Mouse (Mus musculus) myocyte (in vitro differentiated cells): ENCODE results near the gene Gm7347. TPM values are rescaled to one million over a fixed set of nuclear protein-coding genes. Genes with fewer than 3 reads are reported as not detected.
"Not testable (repeated sequence)": the region's sequence is repeated elsewhere in the genome, so short reads cannot be mapped to it uniquely, and the experiment has no call there.

Experiments
- H3K27me3 ChIP-seq: one replicate; pipeline ENCODE4 v1.6.1; 2011; ENCODE audit not compliant: control insufficient read depth, insufficient read depth, insufficient read length
- H3K36me3 ChIP-seq: one replicate; pipeline ENCODE4 v1.6.1; 2011; ENCODE audit not compliant: control insufficient read depth, insufficient read depth
- H3K4me2 ChIP-seq: one replicate; pipeline ENCODE4 v1.6.1; 2011; ENCODE audit warnings: low read depth, control low read depth
- H3K4me3 ChIP-seq: one replicate; pipeline ENCODE4 v1.5.1; 2011; ENCODE audit warnings: mild to moderate bottlenecking, control low read depth, moderate library complexity
- H3K79me2 ChIP-seq: one replicate; pipeline ENCODE4 v1.6.1; 2011; ENCODE audit not compliant: control insufficient read depth, insufficient read depth
- H3ac ChIP-seq: one replicate; pipeline ENCODE4 v1.6.1; 2011; ENCODE audit not compliant: control insufficient read depth, insufficient read length
- CEBPB ChIP-seq: IDR thresholded peaks from 2 replicates; pipeline ENCODE4 v1.6.1; 2011; ENCODE audit warnings: mild to moderate bottlenecking, moderate library complexity; ENCODE audit not compliant: poor library complexity, insufficient read depth, severe bottlenecking
- E2F4 ChIP-seq: IDR thresholded peaks from one replicate; pipeline ENCODE4 v1.6.1; 2011; ENCODE audit warnings: mild to moderate bottlenecking, control low read depth, moderate library complexity; ENCODE audit not compliant: insufficient read depth
- MAX ChIP-seq: IDR thresholded peaks from one replicate; pipeline ENCODE4 v1.6.1; 2011; ENCODE audit warnings: low read depth, mild to moderate bottlenecking, control low read depth
- MYOD1 ChIP-seq, 3 experiments: IDR thresholded peaks; one replicate each; pipeline ENCODE4 v1.6.1; 2011; ENCODE audit warnings: control low read depth in 2 of 3, low read depth in 2 of 3, mild to moderate bottlenecking in 2 of 3, moderate library complexity in 1 of 3; ENCODE audit not compliant: insufficient read length in 2 of 3, control insufficient read depth in 1 of 3
- MYOG ChIP-seq, 3 experiments: IDR thresholded peaks; one replicate each; pipeline ENCODE4 v1.6.1; 2011; ENCODE audit warnings: control low read depth in 2 of 3, low read depth in 2 of 3, mild to moderate bottlenecking in 2 of 3; ENCODE audit not compliant: insufficient read length in 2 of 3, control insufficient read depth in 1 of 3, insufficient read depth in 1 of 3
- POLR2A ChIP-seq: IDR thresholded peaks from one replicate; pipeline ENCODE4 v1.6.1; 2011; ENCODE audit warnings: low read depth, mild to moderate bottlenecking, control low read depth, moderate library complexity; ENCODE audit not compliant: insufficient read length
- POLR2AphosphoS2 ChIP-seq: IDR thresholded peaks from one replicate; pipeline ENCODE4 v1.6.1; 2011; ENCODE audit warnings: low read depth, control low read depth; ENCODE audit not compliant: insufficient read length
- REST ChIP-seq: IDR thresholded peaks from one replicate; pipeline ENCODE4 v1.6.1; 2011; ENCODE audit warnings: mild to moderate bottlenecking, control low read depth, moderate library complexity; ENCODE audit not compliant: insufficient read depth, insufficient read length
- SRF ChIP-seq: IDR thresholded peaks from one replicate; pipeline ENCODE4 v1.6.1; 2011; ENCODE audit warnings: low read depth; ENCODE audit not compliant: control insufficient read depth, insufficient read length
- TCF12 ChIP-seq: IDR thresholded peaks from one replicate; pipeline ENCODE4 v1.6.1; 2011; ENCODE audit warnings: mild to moderate bottlenecking, control low read depth; ENCODE audit not compliant: poor library complexity, insufficient read depth, severe bottlenecking
- TCF3 ChIP-seq: IDR thresholded peaks from one replicate; pipeline ENCODE4 v1.6.1; 2011; ENCODE audit warnings: low read depth, control low read depth; ENCODE audit not compliant: insufficient read length
- USF1 ChIP-seq: IDR thresholded peaks from one replicate; pipeline ENCODE4 v1.6.1; 2011; ENCODE audit warnings: low read depth, mild to moderate bottlenecking, control low read depth, moderate library complexity
- polyA plus RNA-seq: library from polyadenylated mRNA; unstranded; fragments of >200 nt; fragmentation: generic; extraction: Trizol; gene quantifications from one replicate; pipeline ENCODE4 v1.2.1, GENCODE M21; 2012; ENCODE audit warnings: missing spikeins

Gm7347 gene
- not detected for polyA plus RNA-seq

- H3K79me2 ChIP-seq = not testable (repeated sequence)
Measured at GRCm38 (mm10) chr5:26058481-26058880, at the start of gene Gm7347. Gm7347 (minus strand) TSS chr5:26058581.

GRCm38 (mm10) chr5:26105262-26105661 is 46.9 kb upstream of the Gm7347 start, which contains the start of gene 5031410I06Rik:
5031410I06Rik (minus strand) TSS chr5:26105362.
- not testable (repeated sequence) for H3K79me2 ChIP-seq, H3K36me3 ChIP-seq, H3K4me2 ChIP-seq, H3K27me3 ChIP-seq, H3ac ChIP-seq, H3K4me3 ChIP-seq

More at GRCm38 (mm10) chr5:26058481-26058880, at the start of gene Gm7347:
- not testable (repeated sequence) for H3K27me3 ChIP-seq, H3ac ChIP-seq, H3K4me2 ChIP-seq, H3K36me3 ChIP-seq, H3K4me3 ChIP-seq

GRCm38 (mm10) chr5:26089191-26089590 is 30.8 kb upstream of the Gm7347 start, which contains the start of gene Gm10471:
Gm10471 (minus strand) TSS chr5:26089291.
- H3K4me3 ChIP-seq, H3ac ChIP-seq, H3K27me3 ChIP-seq, H3K4me2 ChIP-seq, H3K79me2 ChIP-seq, H3K36me3 ChIP-seq: not testable (repeated sequence)

GRCm38 (mm10) chr5:26079023-26079422 is 20.6 kb upstream of the Gm7347 start:
- not testable (repeated sequence) for H3K4me3 ChIP-seq, H3K27me3 ChIP-seq, H3K4me2 ChIP-seq, H3ac ChIP-seq, H3K79me2 ChIP-seq, H3K36me3 ChIP-seq

GRCm38 (mm10) chr5:26070716-26071115 is 12.3 kb upstream of the Gm7347 start:
- Histone ChIP-seq H3K36me3 (no peaks in the 10 kb centered on the region), H3ac (no peak overlapping the region), H3K79me2 (no peaks in the 10 kb centered on the region), H3K27me3 (no peaks in the 10 kb centered on the region), H3K4me2 (no peak overlapping the region), H3K4me3 (no peak overlapping the region)
- no peak for TF ChIP-seq REST
- TF ChIP-seq POLR2A = no peak
- no peak for TF ChIP-seq MYOD1 (IDR thresholded peaks at IDR 0.05; ENCODE audit: control insufficient read depth in 1 of 3, insufficient read length in 2 of 3, low read depth in 2 of 3)
- TF ChIP-seq MYOG (IDR thresholded peaks at IDR 0.05; ENCODE audit: control insufficient read depth in 1 of 3, insufficient read depth in 1 of 3, insufficient read length in 2 of 3, low read depth in 2 of 3) = no peak
- no peak for TF ChIP-seq CEBPB
- TF ChIP-seq E2F4 = no peak
- TF ChIP-seq SRF = no peak
- no peak for TF ChIP-seq TCF12
- no peak for TF ChIP-seq TCF3
- no peak for TF ChIP-seq USF1
- TF ChIP-seq POLR2AphosphoS2 = no peak
- no peak for TF ChIP-seq MAX

- not testable (repeated sequence) for H3ac ChIP-seq, H3K27me3 ChIP-seq, H3K4me3 ChIP-seq, H3K79me2 ChIP-seq, H3K36me3 ChIP-seq, H3K4me2 ChIP-seq
Measured at GRCm38 (mm10) chr5:26039458-26039857, 18.9 kb downstream of the Gm7347 start, which contains the start of gene Speer4a. Speer4a (minus strand) TSS chr5:26039558.

GRCm38 (mm10) chr5:26022816-26023215 is 35.6 kb downstream of the Gm7347 start, which contains the start of gene Gm5862:
Gm5862 (minus strand) TSS chr5:26022916.
- H3K79me2 ChIP-seq, H3ac ChIP-seq, H3K36me3 ChIP-seq: not testable (repeated sequence)

GRCm38 (mm10) chr5:26007697-26008096 is 50.7 kb downstream of the Gm7347 start:
- H3K4me2 ChIP-seq, H3K79me2 ChIP-seq, H3K27me3 ChIP-seq, H3K36me3 ChIP-seq, H3ac ChIP-seq, H3K4me3 ChIP-seq: not testable (repeated sequence)

More at GRCm38 (mm10) chr5:26022816-26023215, 35.6 kb downstream of the Gm7347 start, which contains the start of gene Gm5862:
- not testable (repeated sequence) for H3K27me3 ChIP-seq, H3K4me2 ChIP-seq, H3K4me3 ChIP-seq

GRCm38 (mm10) chr5:26006937-26007695 is 51.3 kb downstream of the Gm7347 start:
- H3K79me2 ChIP-seq, H3K27me3 ChIP-seq, H3ac ChIP-seq, H3K4me3 ChIP-seq, H3K36me3 ChIP-seq, H3K4me2 ChIP-seq: not testable (repeated sequence)

- not testable (repeated sequence) for H3K79me2 ChIP-seq, H3K27me3 ChIP-seq, H3K36me3 ChIP-seq, H3K4me2 ChIP-seq, H3ac ChIP-seq, H3K4me3 ChIP-seq
Measured at GRCm38 (mm10) chr5:26004698-26005097, 53.7 kb downstream of the Gm7347 start, which contains the start of gene Gm1979. Gm1979 (minus strand) TSS chr5:26004798.
